Mouse (Mus musculus): ENCODE data around the gene Ppp1r11. TPM values are rescaled to one million over a fixed set of nuclear protein-coding genes. Genes with fewer than 3 reads are reported as not detected.
A peak's percentile ranks its signal among the peaks of the same experiment; 100 is the strongest.

Gene Ppp1r11
- polyA plus RNA-seq, 2 experiments, result 30.4 to 43.0 TPM

- no peak overlapping the region for H3K4me2 ChIP-seq (ENCODE audit: low read depth)
- TF ChIP-seq EP300 (IDR thresholded peaks at IDR 0.05; ENCODE audit: low read depth) (no peak), CTCF (IDR thresholded peaks at IDR 0.05; ENCODE audit: low read depth) (no peak)
- no peaks in the 10 kb centered on the region; a peak in 1 of 4 replicates for H3K4me1 ChIP-seq (replicated peaks; ENCODE audit: control insufficient read depth in 2 of 2, insufficient read depth in 2 of 2, low read length in 1 of 2)
- ATAC-seq (ENCODE audit: insufficient read depth), result no peak
- no peak for DNase-seq (ENCODE audit: low read depth in 3 of 3, low spot score in 3 of 3)
- H3K4me3 ChIP-seq (ENCODE audit: insufficient read depth in 1 of 2, low read depth in 2 of 2, low read length in 2 of 2), result no peak overlapping the region
- no peak overlapping the region for H3K27ac ChIP-seq
- H3K27me3 ChIP-seq (ENCODE audit: control insufficient read depth, insufficient read depth, low read length), result no peaks in the 10 kb centered on the region
- no peaks in the 10 kb centered on the region for H3K36me3 ChIP-seq (replicated peaks; ENCODE audit: control insufficient read depth, insufficient read depth, low read depth)
- no peaks in the 10 kb centered on the region for H3K9me3 ChIP-seq (ENCODE audit: control insufficient read depth, low read length)
- 42% methylated on average over 8 of the region's 8 CpGs for WGBS (ENCODE audit: insufficient replicate concordance)
- H3K9ac ChIP-seq (replicated peaks), result no peak overlapping the region
Measured at GRCm38 (mm10) chr17:36973271-36973787, 21.8 kb upstream of the Ppp1r11 start.

GRCm38 (mm10) chr17:36972791-36973190 lies 21.2 kb upstream of the Ppp1r11 start:
- WGBS (ENCODE audit: insufficient replicate concordance), result 37% methylated on average over 3 of the region's 3 CpGs
- H3K27me3 ChIP-seq (ENCODE audit: control insufficient read depth, insufficient read depth, low read length), result no peaks in the 10 kb centered on the region
- no peak overlapping the region for H3K27ac ChIP-seq
- TF ChIP-seq CTCF (IDR thresholded peaks at IDR 0.05; ENCODE audit: low read depth) (no peak), EP300 (IDR thresholded peaks at IDR 0.05; ENCODE audit: low read depth) (no peak)
- DNase-seq (ENCODE audit: low read depth in 3 of 3, low spot score in 3 of 3), result no peak
- H3K9ac ChIP-seq (replicated peaks), result no peak overlapping the region
- no peaks in the 10 kb centered on the region for H3K9me3 ChIP-seq (ENCODE audit: control insufficient read depth, low read length)
- H3K4me1 ChIP-seq (replicated peaks; ENCODE audit: control insufficient read depth in 2 of 2, insufficient read depth in 2 of 2, low read length in 1 of 2), result no peaks in the 10 kb centered on the region; a peak in 1 of 4 replicates
- no peak for ATAC-seq (ENCODE audit: insufficient read depth)
- no peak overlapping the region for H3K4me2 ChIP-seq (ENCODE audit: low read depth)
- H3K4me3 ChIP-seq (ENCODE audit: insufficient read depth in 1 of 2, low read depth in 2 of 2, low read length in 2 of 2), result no peak overlapping the region
- H3K36me3 ChIP-seq (replicated peaks; ENCODE audit: control insufficient read depth, insufficient read depth, low read depth), result no peaks in the 10 kb centered on the region

- H3K9ac ChIP-seq (replicated peaks), result no peak overlapping the region
- no peaks in the 10 kb centered on the region for H3K27me3 ChIP-seq (ENCODE audit: control insufficient read depth, insufficient read depth, low read length)
- H3K4me1 ChIP-seq (replicated peaks; ENCODE audit: control insufficient read depth in 2 of 2, insufficient read depth in 2 of 2, low read length in 1 of 2), result no peaks in the 10 kb centered on the region; a peak in 1 of 4 replicates
- H3K36me3 ChIP-seq (replicated peaks; ENCODE audit: control insufficient read depth, insufficient read depth, low read depth), result no peaks in the 10 kb centered on the region
- ATAC-seq (ENCODE audit: insufficient read depth) (no peak), DNase-seq (ENCODE audit: low read depth in 3 of 3, low spot score in 3 of 3) (no peak)
- H3K9me3 ChIP-seq (ENCODE audit: control insufficient read depth, low read length), result no peaks in the 10 kb centered on the region
- no peak overlapping the region for H3K4me3 ChIP-seq (ENCODE audit: insufficient read depth in 1 of 2, low read depth in 2 of 2, low read length in 2 of 2)
- no peak overlapping the region for H3K27ac ChIP-seq
- TF ChIP-seq CTCF (IDR thresholded peaks at IDR 0.05; ENCODE audit: low read depth) (no peak), EP300 (IDR thresholded peaks at IDR 0.05; ENCODE audit: low read depth) (no peak)
- WGBS (ENCODE audit: insufficient replicate concordance), result 54% methylated on average over 6 of the region's 6 CpGs
- no peak overlapping the region for H3K4me2 ChIP-seq (ENCODE audit: low read depth)
Measured at GRCm38 (mm10) chr17:36971172-36971850, 19.8 kb upstream of the Ppp1r11 start.

- WGBS (ENCODE audit: insufficient replicate concordance), result 62% methylated on average over 14 of the region's 14 CpGs
- Histone ChIP-seq H3K4me2 (ENCODE audit: low read depth) (no peak overlapping the region), H3K27me3 (ENCODE audit: control insufficient read depth, insufficient read depth, low read length) (no peaks in the 10 kb centered on the region), H3K4me3 (ENCODE audit: insufficient read depth in 1 of 2, low read depth in 2 of 2, low read length in 2 of 2) (no peak overlapping the region), H3K27ac (no peak overlapping the region), H3K4me1 (replicated peaks; ENCODE audit: control insufficient read depth in 2 of 2, insufficient read depth in 2 of 2, low read length in 1 of 2) (no peaks in the 10 kb centered on the region; a peak in 1 of 4 replicates), H3K9me3 (ENCODE audit: control insufficient read depth, low read length) (no peaks in the 10 kb centered on the region), H3K9ac (replicated peaks) (no peak overlapping the region), H3K36me3 (replicated peaks; ENCODE audit: control insufficient read depth, insufficient read depth, low read depth) (no peaks in the 10 kb centered on the region)
- TF ChIP-seq EP300 (IDR thresholded peaks at IDR 0.05; ENCODE audit: low read depth) (no peak), CTCF (IDR thresholded peaks at IDR 0.05; ENCODE audit: low read depth) (no peak)
- DNase-seq (ENCODE audit: low read depth in 3 of 3, low spot score in 3 of 3) (no peak), ATAC-seq (ENCODE audit: insufficient read depth) (peak; percentile 26; the same call in 1 of the 2 replicates)
Measured at GRCm38 (mm10) chr17:36970316-36970890, 18.9 kb upstream of the Ppp1r11 start.

GRCm38 (mm10) chr17:36966875-36967274 lies 15.3 kb upstream of the Ppp1r11 start:
- DNase-seq (ENCODE audit: low read depth in 3 of 3, low spot score in 3 of 3) (no peak), ATAC-seq (ENCODE audit: insufficient read depth) (no peak)
- Histone ChIP-seq H3K36me3 (replicated peaks; ENCODE audit: control insufficient read depth, insufficient read depth, low read depth) (no peaks in the 10 kb centered on the region), H3K4me1 (replicated peaks; ENCODE audit: control insufficient read depth in 2 of 2, insufficient read depth in 2 of 2, low read length in 1 of 2) (no peaks in the 10 kb centered on the region; a peak in 1 of 4 replicates), H3K4me3 (ENCODE audit: insufficient read depth in 1 of 2, low read depth in 2 of 2, low read length in 2 of 2) (no peak overlapping the region), H3K4me2 (ENCODE audit: low read depth) (no peak overlapping the region), H3K27me3 (ENCODE audit: control insufficient read depth, insufficient read depth, low read length) (no peaks in the 10 kb centered on the region), H3K9ac (replicated peaks) (no peak overlapping the region), H3K27ac (no peak overlapping the region), H3K9me3 (ENCODE audit: control insufficient read depth, low read length) (no peaks in the 10 kb centered on the region)
- TF ChIP-seq EP300 (IDR thresholded peaks at IDR 0.05; ENCODE audit: low read depth) (no peak), CTCF (IDR thresholded peaks at IDR 0.05; ENCODE audit: low read depth) (no peak)
- 9% methylated on average over 1 of the region's 1 CpGs for WGBS (ENCODE audit: insufficient replicate concordance)

All from liver, embryonic 14.5 days (tissue).